Comparison of ENCODE assay signal across 14 mouse cellular contexts in the genomic region with DNA sequence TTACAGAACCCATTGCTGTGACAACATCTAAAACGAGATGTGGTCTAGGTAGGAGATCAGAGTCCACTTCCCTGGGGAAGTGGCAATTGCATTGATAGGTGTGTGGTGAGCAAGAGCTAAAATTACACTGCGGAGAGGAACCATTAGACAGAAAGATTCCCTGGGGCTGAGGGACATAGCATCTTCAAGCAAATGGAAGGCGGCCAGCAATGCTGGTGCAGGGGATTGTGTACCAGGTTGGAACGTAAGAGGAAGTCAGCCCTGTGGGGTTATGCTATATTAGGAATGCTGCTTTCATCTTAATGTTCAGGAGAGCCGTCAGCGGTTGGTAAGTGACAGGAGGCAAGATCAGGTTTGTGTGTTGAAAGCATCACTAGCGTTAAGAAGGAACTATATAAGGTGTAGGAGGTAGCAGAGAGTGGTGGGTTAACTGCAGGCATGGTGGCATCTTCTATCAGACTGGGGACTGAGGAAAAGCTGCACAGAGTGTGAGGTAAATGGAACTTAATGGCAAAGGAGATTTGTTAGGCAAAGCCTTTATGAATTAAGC. TPM values are rescaled to one million over a fixed set of nuclear protein-coding genes. Genes with fewer than 3 reads are reported as not detected.
DNase-seq lines count a peak whose midpoint lies in the region; ATAC-seq and TF ChIP-seq lines count a peak whose summit lies in the region.
"Had no signal": no experiment of that assay in that cellular context is flagged by ENCODE, and none has a peak within 500 bp of the region (broad histone marks: within the 10 kb centered on the region; RNA-seq: fewer than 3 reads in every experiment).

No protein-coding gene starts in this region.

- no peaks in the 10 kb centered on the region for H3K4me1 ChIP-seq in intestine, embryonic 15.5 days (replicated peaks)

- H3K4me2 ChIP-seq in intestine, embryonic 15.5 days (replicated peaks), result no peak overlapping the region
- H3K4me2 ChIP-seq: forebrain, embryonic 13.5 days; heart, embryonic 12.5 days; liver, embryonic 15.5 days; neural tube, embryonic 15.5 days had no signal

- TF ChIP-seq CTCF in left cerebral cortex, adult 2 months (IDR thresholded peaks at IDR 0.05), result no peak

- no peaks in the 10 kb centered on the region for H3K9me3 ChIP-seq in intestine, embryonic 15.5 days
- H3K9me3 ChIP-seq: forebrain, embryonic 13.5 days; heart, embryonic 12.5 days; liver, embryonic 15.5 days; neural tube, embryonic 15.5 days had no signal

- no peaks in the 10 kb centered on the region for H3K27me3 ChIP-seq in intestine, embryonic 15.5 days (replicated peaks)
- H3K27me3 ChIP-seq: forebrain, embryonic 13.5 days; heart, embryonic 12.5 days; neural tube, embryonic 15.5 days had no signal

- H3K27ac ChIP-seq in left cerebral cortex, adult 2 months, result no peak overlapping the region
- H3K27ac ChIP-seq in intestine, embryonic 15.5 days, result no peak overlapping the region
- H3K27ac ChIP-seq: forebrain, embryonic 13.5 days; gastrocnemius, adult 2 months; liver, embryonic 15.5 days; neural tube, embryonic 15.5 days had no signal

- H3K36me3 ChIP-seq in intestine, embryonic 15.5 days, result no peaks in the 10 kb centered on the region
- H3K36me3 ChIP-seq: liver, embryonic 15.5 days had no signal

- no peak overlapping the region for H3K9ac ChIP-seq in intestine, embryonic 15.5 days
- H3K9ac ChIP-seq: forebrain, embryonic 13.5 days; heart, embryonic 12.5 days; liver, embryonic 15.5 days; neural tube, embryonic 15.5 days had no signal

- intact Hi-C loops in left cerebral cortex, postnatal 4 days (cut with DNase I), result no loop called here
- intact Hi-C loops in left cerebral cortex, adult 2 months (cut with DNase I), result no loop called here

- DNase-seq in adrenal gland, postnatal 14 days, result peak; percentile 31
- no peak for DNase-seq in adrenal gland, adult 8-10 months
- DNase-seq in left cerebral cortex, postnatal 4 days, result peak; percentile 12
- DNase-seq in left cerebral cortex, adult 2 months (ENCODE audit: extremely low spot score in 1 of 2, low spot score in 2 of 2), result no peak
- DNase-seq in spleen, postnatal 36 days (ENCODE audit: low spot score in 2 of 2), result peak; percentile 21 to 30
- no peak for DNase-seq in spleen, adult 12 weeks (ENCODE audit: low spot score)
- DNase-seq in left cerebral cortex, adult 9 months (ENCODE audit: low spot score in 2 of 2), result no peak
- DNase-seq: cerebellum, adult 9-11 months; gastrocnemius, adult 2 months had no signal

- ATAC-seq in intestine, embryonic 15.5 days, result no peak
- ATAC-seq: forebrain, embryonic 13.5 days had no signal

- no peak overlapping the region for H3K4me3 ChIP-seq in left cerebral cortex, adult 2 months
- no peak overlapping the region for H3K4me3 ChIP-seq in intestine, embryonic 15.5 days (replicated peaks)
- H3K4me3 ChIP-seq: forebrain, embryonic 13.5 days; gastrocnemius, adult 2 months; heart, embryonic 12.5 days; liver, embryonic 15.5 days; neural tube, embryonic 15.5 days had no signal

- WGBS in intestine, embryonic 15.5 days, result 77% methylated on average over 7 of the region's 7 CpGs

RNA-seq across cellular contexts. Expression of a gene that starts 4.5 kb away (rescaled TPM):
- 381 and 470 TPM in 2 replicates for total RNA-seq in adrenal gland, postnatal 14 days (2021)
- 100 to 1,000 TPM; 180 to 417 (median 331) TPM for total RNA-seq in adrenal gland, adult 8-10 months (2022)
- 10 to 100 TPM; 45.0 to 48.4 TPM for total RNA-seq in left cerebral cortex, postnatal 4 days (2021)
- total RNA-seq in left cerebral cortex, adult 2 months (2021), result 10 to 100 TPM; 69.4 to 71.0 TPM
- 39.4 and 47.4 TPM in 2 replicates for polyA plus RNA-seq in intestine, embryonic 15.5 days (2015; fragmentation: Nextera tagmentation; extraction: Ambion mirVana)

Comparison
In these comparisons a context has a peak if more than half of its experiments do, and no peak if none do; other contexts are left out.
1. DNase-seq: peak in adrenal gland, postnatal 14 days (single experiment), left cerebral cortex, postnatal 4 days (single experiment) and spleen, postnatal 36 days (2 of 2); none in adrenal gland, adult 8-10 months (single experiment), left cerebral cortex, adult 2 months (0 of 2), spleen, adult 12 weeks (single experiment) and left cerebral cortex, adult 9 months (0 of 2).